In the genomic region with DNA sequence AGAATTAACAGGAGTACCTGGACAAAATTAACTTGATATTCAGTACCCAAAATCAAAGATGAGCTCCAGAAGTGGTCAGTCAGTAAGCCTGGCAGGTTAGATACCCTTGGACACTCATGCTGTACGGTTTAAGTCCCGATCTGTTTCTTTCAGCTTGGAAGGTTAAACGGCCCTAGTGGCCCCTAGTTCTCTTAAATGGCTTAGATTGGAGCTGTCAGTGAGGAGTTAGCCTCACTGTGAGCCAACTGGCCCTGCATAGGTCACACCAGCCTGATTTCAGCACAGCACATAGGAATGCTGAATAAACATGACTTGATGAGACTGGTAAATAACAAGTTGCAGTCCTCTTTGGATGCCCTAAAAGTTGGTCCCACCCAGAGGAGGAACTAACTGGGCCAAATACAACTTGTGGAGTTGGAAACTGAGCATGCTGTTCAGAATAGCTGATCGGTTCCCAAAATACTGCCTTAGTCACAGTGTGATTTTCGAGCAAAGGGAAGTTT, we compare ENCODE assay signal across 8 mouse cellular contexts. TPM values are rescaled to one million over a fixed set of nuclear protein-coding genes. Genes with fewer than 3 reads are reported as not detected.
DNase-seq lines count a peak whose midpoint lies in the region; ATAC-seq and TF ChIP-seq lines count a peak whose summit lies in the region.

No protein-coding gene starts in this region.

- peak overlapping the region; percentile 95 for H3K9ac ChIP-seq in forebrain, embryonic 14.5 days (ENCODE audit: low read length)
- peak overlapping the region; percentile 92 for H3K9ac ChIP-seq in midbrain, postnatal 0 days (replicated peaks; ENCODE audit: low read length, poor library complexity, severe bottlenecking)

- H3K4me3 ChIP-seq in cerebellum, adult 2 months (replicated peaks; ENCODE audit: insufficient read depth, low read depth, low read length), result peak overlapping the region; percentile 62
- peak overlapping the region; percentile 95 for H3K4me3 ChIP-seq in E14TG2a.4 (replicated peaks; ENCODE audit: low read length)
- peak overlapping the region; percentile 98 for H3K4me3 ChIP-seq in forebrain, embryonic 14.5 days (ENCODE audit: low read depth, low read length)
- H3K4me3 ChIP-seq in midbrain, postnatal 0 days (ENCODE audit: low read depth, low read length), result peak overlapping the region; percentile 98

- H3K4me1 ChIP-seq in cerebellum, adult 2 months (ENCODE audit: control insufficient read depth, insufficient read depth, low read length), result peaks cover 9% of the 10 kb centered on the region; the same call in 1 of the 2 replicates
- peaks cover 37% of the 10 kb centered on the region for H3K4me1 ChIP-seq in E14TG2a.4 (replicated peaks; ENCODE audit: low read depth, low read length)
- peaks cover 15% of the 10 kb centered on the region for H3K4me1 ChIP-seq in forebrain, embryonic 14.5 days (ENCODE audit: control insufficient read depth, insufficient read depth, low read length)
- peaks cover 14% of the 10 kb centered on the region for H3K4me1 ChIP-seq in midbrain, postnatal 0 days (ENCODE audit: insufficient read depth, low read length)

- peak in 1 of 2 experiments; percentile 15 for DNase-seq in cerebellum, adult 2 months
- DNase-seq in cerebellum, adult 8-10 months, result no peak
- no peak for DNase-seq in forebrain, embryonic 14.5 days (ENCODE audit: low spot score)
- peak; percentile 10 for DNase-seq in kidney, postnatal 14 days
- DNase-seq in midbrain, postnatal 0 days (ENCODE audit: low spot score), result no peak
- no peak for DNase-seq in urinary bladder, postnatal 25 days (ENCODE audit: low spot score)
- DNase-seq in left cerebral cortex, adult 18-20 months (ENCODE audit: low spot score in 2 of 2), result no peak

- ATAC-seq in forebrain, embryonic 14.5 days, result no peak
- ATAC-seq in midbrain, postnatal 0 days (ENCODE audit: low FRiP score), result no peak

- TF ChIP-seq POLR2A in cerebellum, adult 2 months (IDR thresholded peaks at IDR 0.05; ENCODE audit: borderline replicate concordance, insufficient read depth, low read length), result no peak

- no peak for TF ChIP-seq CTCF in cerebellum, adult 2 months (IDR thresholded peaks at IDR 0.05; ENCODE audit: borderline replicate concordance, insufficient read depth, low read depth, low read length)
- TF ChIP-seq CTCF in E14TG2a.4 (conservative IDR thresholded peaks at IDR 0.05; ENCODE audit: low read length), result no peak
- TF ChIP-seq CTCF in midbrain, postnatal 0 days (IDR thresholded peaks at IDR 0.05), result no peak

- H3K27me3 ChIP-seq in cerebellum, adult 2 months (ENCODE audit: control insufficient read depth, insufficient read depth, low read length), result no peaks in the 10 kb centered on the region
- no peaks in the 10 kb centered on the region for H3K27me3 ChIP-seq in E14TG2a.4 (ENCODE audit: insufficient read depth, low read length)
- no peaks in the 10 kb centered on the region for H3K27me3 ChIP-seq in forebrain, embryonic 14.5 days (replicated peaks; ENCODE audit: control insufficient read depth, insufficient read depth, low read length)
- no peaks in the 10 kb centered on the region for H3K27me3 ChIP-seq in midbrain, postnatal 0 days (ENCODE audit: insufficient read depth, low read length)

- H3K27ac ChIP-seq in cerebellum, adult 2 months (ENCODE audit: insufficient read depth, low read length), result peak overlapping the region; percentile 26; the same call in 1 of the 2 replicates
- H3K27ac ChIP-seq in forebrain, embryonic 14.5 days (ENCODE audit: low read depth, low read length), result no peak overlapping the region
- no peak overlapping the region for H3K27ac ChIP-seq in midbrain, postnatal 0 days (ENCODE audit: low read depth, low read length)

- 35% methylated on average over 5 of the region's 5 CpGs for WGBS in cerebellum, adult 2 months
- WGBS in forebrain, embryonic 14.5 days, result 53% methylated on average over 5 of the region's 5 CpGs
- WGBS in midbrain, postnatal 0 days, result 55% methylated on average over 5 of the region's 5 CpGs

- peaks cover 26% of the 10 kb centered on the region for H3K36me3 ChIP-seq in E14TG2a.4 (ENCODE audit: insufficient read depth, low read length)
- H3K36me3 ChIP-seq in forebrain, embryonic 14.5 days (ENCODE audit: control insufficient read depth, insufficient read depth, low read length), result no peaks in the 10 kb centered on the region
- H3K36me3 ChIP-seq in midbrain, postnatal 0 days (ENCODE audit: insufficient read depth, low read length), result peaks cover 2% of the 10 kb centered on the region; the same call in 1 of the 2 replicates

- H3K4me2 ChIP-seq in forebrain, embryonic 14.5 days (ENCODE audit: low read length), result peak overlapping the region; percentile 87
- H3K4me2 ChIP-seq in midbrain, postnatal 0 days (ENCODE audit: low read depth, low read length, poor library complexity, severe bottlenecking), result peak overlapping the region; percentile 83

- no peaks in the 10 kb centered on the region for H3K9me3 ChIP-seq in E14TG2a.4 (ENCODE audit: low read length)
- H3K9me3 ChIP-seq in forebrain, embryonic 14.5 days (replicated peaks; ENCODE audit: control insufficient read depth, low read length), result no peaks in the 10 kb centered on the region
- H3K9me3 ChIP-seq in midbrain, postnatal 0 days (ENCODE audit: low read length), result no peaks in the 10 kb centered on the region

RNA-seq across cellular contexts. Expression of gene Ube2f, which starts 1.1 kb away (rescaled TPM):
- polyA plus RNA-seq in cerebellum, adult 2 months (2012; rRNA removed), result 70.7 and 72.3 TPM in 2 replicates
- polyA plus RNA-seq in forebrain, embryonic 14.5 days (2014; fragmentation: Nextera tagmentation; extraction: Ambion mirVana), result 73.0 and 78.8 TPM in 2 replicates
- total RNA-seq in midbrain, postnatal 0 days (2014; rRNA removed), result 34.3 and 42.5 TPM in 2 replicates
- polyA plus RNA-seq in midbrain, postnatal 0 days (2015; fragmentation: Nextera tagmentation; extraction: Ambion mirVana), result 41.2 and 44.8 TPM in 2 replicates
- total RNA-seq in left cerebral cortex, adult 18-20 months (2021), result 10 to 100 TPM; 57.6 to 57.9 TPM

RNA-seq across cellular contexts. Expression of gene Scly, which starts 46.9 kb away (rescaled TPM):
- 28.7 and 29.9 TPM in 2 replicates for polyA plus RNA-seq in cerebellum, adult 2 months (2012; rRNA removed)
- polyA plus RNA-seq in forebrain, embryonic 14.5 days (2014; fragmentation: Nextera tagmentation; extraction: Ambion mirVana), result 6.3 and 7.3 TPM in 2 replicates
- 10.6 and 11.3 TPM in 2 replicates for total RNA-seq in midbrain, postnatal 0 days (2014; rRNA removed)
- 10.3 and 10.7 TPM in 2 replicates for polyA plus RNA-seq in midbrain, postnatal 0 days (2015; fragmentation: Nextera tagmentation; extraction: Ambion mirVana)
- total RNA-seq in left cerebral cortex, adult 18-20 months (2021), result 10 to 100 TPM; 18.8 to 20.8 TPM
